Mouse (Mus musculus): ENCODE data around the gene Sugct. TPM values are rescaled to one million over a fixed set of nuclear protein-coding genes. Genes with fewer than 3 reads are reported as not detected.

Sugct gene
- polyA plus RNA-seq, 1 experiment from 2014 or later: 6.0 TPM

- no peak for ATAC-seq (ENCODE audit: insufficient number of reproducible peaks, insufficient read depth, low FRiP score, low read depth)
- Histone ChIP-seq H3K27ac (replicated peaks in 1 of 2; ENCODE audit: control insufficient read depth in 1 of 2, insufficient read depth in 1 of 2, low read depth in 2 of 2, low read length in 2 of 2) (no peak overlapping the region), H3K4me3 (ENCODE audit: control insufficient read depth in 1 of 2, insufficient read depth in 1 of 2, low read depth in 1 of 2, low read length in 2 of 2) (no peak overlapping the region), H3K9me3 (ENCODE audit: control insufficient read depth, low read length) (no peaks in the 10 kb centered on the region), H3K36me3 (ENCODE audit: control insufficient read depth, insufficient read depth, low read length) (no peaks in the 10 kb centered on the region), H3K27me3 (ENCODE audit: control insufficient read depth, insufficient read depth, low read length) (no peaks in the 10 kb centered on the region), H3K4me2 (ENCODE audit: low read length) (no peak overlapping the region), H3K9ac (ENCODE audit: low read length) (no peak overlapping the region), H3K4me1 (ENCODE audit: control insufficient read depth in 2 of 2, insufficient read depth in 2 of 2, low read length in 2 of 2) (peaks cover 2 to 4% of the 10 kb centered on the region in 2 experiments; a peak in 2 of 4 replicates)
These were observed 5.9 kb downstream of the Sugct start for GRCm38 (mm10) chr13:17689461-17689860.

GRCm38 (mm10) chr13:17671122-17671521 is 24.2 kb downstream of the Sugct start:
- no peak for ATAC-seq (ENCODE audit: insufficient number of reproducible peaks, insufficient read depth, low FRiP score, low read depth)
- no peak overlapping the region for H3K27ac ChIP-seq (replicated peaks in 1 of 2; ENCODE audit: control insufficient read depth in 1 of 2, insufficient read depth in 1 of 2, low read depth in 2 of 2, low read length in 2 of 2)
- no peak overlapping the region for H3K4me3 ChIP-seq (ENCODE audit: control insufficient read depth in 1 of 2, insufficient read depth in 1 of 2, low read depth in 1 of 2, low read length in 2 of 2)
- H3K36me3 ChIP-seq (ENCODE audit: control insufficient read depth, insufficient read depth, low read length): no peaks in the 10 kb centered on the region
- WGBS: 57% methylated on average over 1 of the region's 1 CpGs
- no peaks in the 10 kb centered on the region for H3K27me3 ChIP-seq (ENCODE audit: control insufficient read depth, insufficient read depth, low read length)
- H3K9ac ChIP-seq (ENCODE audit: low read length): no peak overlapping the region
- H3K9me3 ChIP-seq (ENCODE audit: control insufficient read depth, low read length): no peaks in the 10 kb centered on the region
- no peaks in the 10 kb centered on the region for H3K4me1 ChIP-seq (ENCODE audit: control insufficient read depth in 2 of 2, insufficient read depth in 2 of 2, low read length in 2 of 2)
- no peak overlapping the region for H3K4me2 ChIP-seq (ENCODE audit: low read length)

GRCm38 (mm10) chr13:17667380-17667779 is 28.0 kb downstream of the Sugct start:
- Histone ChIP-seq H3K4me3 (ENCODE audit: control insufficient read depth in 1 of 2, insufficient read depth in 1 of 2, low read depth in 1 of 2, low read length in 2 of 2) (no peak overlapping the region), H3K27me3 (ENCODE audit: control insufficient read depth, insufficient read depth, low read length) (no peaks in the 10 kb centered on the region), H3K36me3 (ENCODE audit: control insufficient read depth, insufficient read depth, low read length) (no peaks in the 10 kb centered on the region), H3K4me1 (ENCODE audit: control insufficient read depth in 2 of 2, insufficient read depth in 2 of 2, low read length in 2 of 2) (no peaks in the 10 kb centered on the region), H3K4me2 (ENCODE audit: low read length) (no peak overlapping the region), H3K9me3 (ENCODE audit: control insufficient read depth, low read length) (no peaks in the 10 kb centered on the region), H3K27ac (replicated peaks in 1 of 2; ENCODE audit: control insufficient read depth in 1 of 2, insufficient read depth in 1 of 2, low read depth in 2 of 2, low read length in 2 of 2) (no peak overlapping the region), H3K9ac (ENCODE audit: low read length) (no peak overlapping the region)
- no peak for ATAC-seq (ENCODE audit: insufficient number of reproducible peaks, insufficient read depth, low FRiP score, low read depth)
- WGBS: 84% methylated on average over 1 of the region's 1 CpGs

GRCm38 (mm10) chr13:17642294-17642693 is 53.1 kb downstream of the Sugct start:
- Histone ChIP-seq H3K9me3 (ENCODE audit: control insufficient read depth, low read length) (no peaks in the 10 kb centered on the region), H3K4me3 (ENCODE audit: control insufficient read depth in 1 of 2, insufficient read depth in 1 of 2, low read depth in 1 of 2, low read length in 2 of 2) (no peak overlapping the region), H3K4me2 (ENCODE audit: low read length) (no peak overlapping the region), H3K4me1 (ENCODE audit: control insufficient read depth in 2 of 2, insufficient read depth in 2 of 2, low read length in 2 of 2) (no peaks in the 10 kb centered on the region), H3K36me3 (ENCODE audit: control insufficient read depth, insufficient read depth, low read length) (no peaks in the 10 kb centered on the region), H3K27me3 (ENCODE audit: control insufficient read depth, insufficient read depth, low read length) (no peaks in the 10 kb centered on the region), H3K9ac (ENCODE audit: low read length) (no peak overlapping the region), H3K27ac (replicated peaks in 1 of 2; ENCODE audit: control insufficient read depth in 1 of 2, insufficient read depth in 1 of 2, low read depth in 2 of 2, low read length in 2 of 2) (no peak overlapping the region)
- WGBS: 43% methylated on average over 2 of the region's 2 CpGs
- ATAC-seq (ENCODE audit: insufficient number of reproducible peaks, insufficient read depth, low FRiP score, low read depth): no peak

GRCm38 (mm10) chr13:17638008-17638407 is 57.3 kb downstream of the Sugct start:
- no peaks in the 10 kb centered on the region for H3K27me3 ChIP-seq (ENCODE audit: control insufficient read depth, insufficient read depth, low read length)
- no peak for ATAC-seq (ENCODE audit: insufficient number of reproducible peaks, insufficient read depth, low FRiP score, low read depth)
- H3K27ac ChIP-seq (replicated peaks in 1 of 2; ENCODE audit: control insufficient read depth in 1 of 2, insufficient read depth in 1 of 2, low read depth in 2 of 2, low read length in 2 of 2): no peak overlapping the region
- no peak overlapping the region for H3K4me3 ChIP-seq (ENCODE audit: control insufficient read depth in 1 of 2, insufficient read depth in 1 of 2, low read depth in 1 of 2, low read length in 2 of 2)
- H3K9ac ChIP-seq (ENCODE audit: low read length): no peak overlapping the region
- no peaks in the 10 kb centered on the region for H3K36me3 ChIP-seq (ENCODE audit: control insufficient read depth, insufficient read depth, low read length)
- no peaks in the 10 kb centered on the region for H3K4me1 ChIP-seq (ENCODE audit: control insufficient read depth in 2 of 2, insufficient read depth in 2 of 2, low read length in 2 of 2)
- H3K9me3 ChIP-seq (ENCODE audit: control insufficient read depth, low read length): no peaks in the 10 kb centered on the region
- no peak overlapping the region for H3K4me2 ChIP-seq (ENCODE audit: low read length)

GRCm38 (mm10) chr13:17627108-17627507 is 68.2 kb downstream of the Sugct start:
- Histone ChIP-seq H3K27me3 (ENCODE audit: control insufficient read depth, insufficient read depth, low read length) (no peaks in the 10 kb centered on the region), H3K9me3 (ENCODE audit: control insufficient read depth, low read length) (no peaks in the 10 kb centered on the region), H3K4me2 (ENCODE audit: low read length) (no peak overlapping the region), H3K36me3 (ENCODE audit: control insufficient read depth, insufficient read depth, low read length) (no peaks in the 10 kb centered on the region), H3K9ac (ENCODE audit: low read length) (no peak overlapping the region), H3K27ac (replicated peaks in 1 of 2; ENCODE audit: control insufficient read depth in 1 of 2, insufficient read depth in 1 of 2, low read depth in 2 of 2, low read length in 2 of 2) (no peak overlapping the region), H3K4me3 (ENCODE audit: control insufficient read depth in 1 of 2, insufficient read depth in 1 of 2, low read depth in 1 of 2, low read length in 2 of 2) (no peak overlapping the region), H3K4me1 (ENCODE audit: control insufficient read depth in 2 of 2, insufficient read depth in 2 of 2, low read length in 2 of 2) (no peaks in the 10 kb centered on the region)
- WGBS: 77% methylated on average over 5 of the region's 5 CpGs
- no peak for ATAC-seq (ENCODE audit: insufficient number of reproducible peaks, insufficient read depth, low FRiP score, low read depth)

- no peak overlapping the region for H3K27ac ChIP-seq (replicated peaks in 1 of 2; ENCODE audit: control insufficient read depth in 1 of 2, insufficient read depth in 1 of 2, low read depth in 2 of 2, low read length in 2 of 2)
- H3K9ac ChIP-seq (ENCODE audit: low read length): no peak overlapping the region
- H3K4me2 ChIP-seq (ENCODE audit: low read length): no peak overlapping the region
- no peaks in the 10 kb centered on the region for H3K9me3 ChIP-seq (ENCODE audit: control insufficient read depth, low read length)
- H3K4me1 ChIP-seq (ENCODE audit: control insufficient read depth in 2 of 2, insufficient read depth in 2 of 2, low read length in 2 of 2): no peaks in the 10 kb centered on the region
- no peak overlapping the region for H3K4me3 ChIP-seq (ENCODE audit: control insufficient read depth in 1 of 2, insufficient read depth in 1 of 2, low read depth in 1 of 2, low read length in 2 of 2)
- no peak for ATAC-seq (ENCODE audit: insufficient number of reproducible peaks, insufficient read depth, low FRiP score, low read depth)
- no peaks in the 10 kb centered on the region for H3K27me3 ChIP-seq (ENCODE audit: control insufficient read depth, insufficient read depth, low read length)
- no peaks in the 10 kb centered on the region for H3K36me3 ChIP-seq (ENCODE audit: control insufficient read depth, insufficient read depth, low read length)
These were observed 70.4 kb downstream of the Sugct start for GRCm38 (mm10) chr13:17624976-17625375.

- 69% methylated on average over 1 of the region's 1 CpGs for WGBS
- H3K27me3 ChIP-seq (ENCODE audit: control insufficient read depth, insufficient read depth, low read length): no peaks in the 10 kb centered on the region
- no peak overlapping the region for H3K9ac ChIP-seq (ENCODE audit: low read length)
- H3K27ac ChIP-seq (replicated peaks in 1 of 2; ENCODE audit: control insufficient read depth in 1 of 2, insufficient read depth in 1 of 2, low read depth in 2 of 2, low read length in 2 of 2): no peak overlapping the region
- H3K9me3 ChIP-seq (ENCODE audit: control insufficient read depth, low read length): no peaks in the 10 kb centered on the region
- H3K4me1 ChIP-seq (ENCODE audit: control insufficient read depth in 2 of 2, insufficient read depth in 2 of 2, low read length in 2 of 2): no peaks in the 10 kb centered on the region
- no peak overlapping the region for H3K4me3 ChIP-seq (ENCODE audit: control insufficient read depth in 1 of 2, insufficient read depth in 1 of 2, low read depth in 1 of 2, low read length in 2 of 2)
- no peak overlapping the region for H3K4me2 ChIP-seq (ENCODE audit: low read length)
- H3K36me3 ChIP-seq (ENCODE audit: control insufficient read depth, insufficient read depth, low read length): no peaks in the 10 kb centered on the region
- ATAC-seq (ENCODE audit: insufficient number of reproducible peaks, insufficient read depth, low FRiP score, low read depth): no peak
These were observed 89.1 kb downstream of the Sugct start for GRCm38 (mm10) chr13:17606217-17606616.
